Mouse (Mus musculus) MEL (cell line): ENCODE results near the gene Dnah17. TPM values are rescaled to one million over a fixed set of nuclear protein-coding genes. Genes with fewer than 3 reads are reported as not detected.

Experiments
- DNase-seq: peaks from one replicate; pipeline ENCODE4 v3.0.0; 2011; ENCODE audit warnings: low read depth, low spot score
- H3K27ac ChIP-seq: 2 replicates; pipeline ENCODE4 v1.5.1; 2012; ENCODE audit warnings: low read depth, mild to moderate bottlenecking, control low read depth, low read length, moderate library complexity; ENCODE audit not compliant: control insufficient read depth
- H3K27me3 ChIP-seq, 2 experiments: fragments of 150-350 bp in 1 of 2; sonication (generic) in 1 of 2; 2 replicates each; pipeline ENCODE4 v1.6.1; 2012; ENCODE audit warnings: low read length in 2 of 2, mild to moderate bottlenecking in 2 of 2, improper control_type of control experiment in 1 of 2, moderate library complexity in 1 of 2; ENCODE audit not compliant: insufficient read depth in 2 of 2, control insufficient read depth in 1 of 2
- H3K36me3 ChIP-seq, 2 experiments: 2 replicates each; pipeline ENCODE4 v1.6.1; 2012 to 2014; ENCODE audit warnings: low read length in 2 of 2, improper control_type of control experiment in 1 of 2, inconsistent platforms in 1 of 2, mild to moderate bottlenecking in 1 of 2; ENCODE audit not compliant: insufficient read depth in 2 of 2, control insufficient read depth in 1 of 2
- H3K4me1 ChIP-seq, 2 experiments: fragments of 150-350 bp in 1 of 2; sonication (generic) in 1 of 2; 2 replicates each; pipeline ENCODE4 v1.6.1; 2012; ENCODE audit warnings: low read length in 2 of 2, improper control_type of control experiment in 1 of 2, mild to moderate bottlenecking in 1 of 2; ENCODE audit not compliant: insufficient read depth in 2 of 2, control insufficient read depth in 1 of 2
- H3K4me3 ChIP-seq, 2 experiments: fragments of 150-350 bp in 1 of 2; sonication (generic) in 1 of 2; 2 replicates each; pipeline ENCODE4 v1.5.1; 2012; ENCODE audit warnings: low read depth in 2 of 2, low read length in 2 of 2, mild to moderate bottlenecking in 2 of 2, moderate library complexity in 2 of 2, control low read depth in 1 of 2, improper control_type of control experiment in 1 of 2; ENCODE audit not compliant: control insufficient read depth in 1 of 2, insufficient read depth in 1 of 2
- H3K79me2 ChIP-seq: 2 replicates; pipeline ENCODE4 v1.6.1; 2012; ENCODE audit warnings: mild to moderate bottlenecking, low read length, moderate library complexity; ENCODE audit not compliant: control insufficient read depth, poor library complexity, insufficient read depth
- H3K9ac ChIP-seq: 2 replicates; pipeline ENCODE4 v1.6.1; 2012; ENCODE audit warnings: low read depth, mild to moderate bottlenecking, control low read depth, low read length, moderate library complexity; ENCODE audit not compliant: control insufficient read depth, poor library complexity, severe bottlenecking
- H3K9me3 ChIP-seq: fragments of 150-350 bp; sonication (generic); replicated peaks from 2 replicates; pipeline ENCODE4 v1.6.1; 2012; ENCODE audit warnings: mild to moderate bottlenecking, low read length, improper control_type of control experiment, moderate library complexity; ENCODE audit not compliant: insufficient read depth
- CHD1 ChIP-seq: IDR thresholded peaks from 2 replicates; pipeline ENCODE4 v1.6.1; 2012; ENCODE audit warnings: low read depth, mild to moderate bottlenecking, inconsistent platforms, low read length, improper control_type of control experiment
- CHD2 ChIP-seq: IDR thresholded peaks from 2 replicates; pipeline ENCODE4 v1.6.1; 2011; ENCODE audit warnings: low read length, improper control_type of control experiment
- CTCF ChIP-seq, 3 experiments: IDR thresholded peaks in 2 of 3; conservative IDR thresholded peaks in 1 of 3; 2 replicates each; pipeline ENCODE4 v1.5.1; 2011 to 2012; ENCODE audit warnings: low read length in 3 of 3, low read depth in 2 of 3, mild to moderate bottlenecking in 2 of 3, improper control_type of control experiment in 1 of 3, inconsistent platforms in 1 of 3, mixed read lengths in 1 of 3, moderate library complexity in 1 of 3; ENCODE audit not compliant: control insufficient read depth in 1 of 3, insufficient read depth in 1 of 3, poor library complexity in 1 of 3, severe bottlenecking in 1 of 3
- ETS1 ChIP-seq: IDR thresholded peaks from 2 replicates; pipeline ENCODE4 v1.6.1; 2012; ENCODE audit warnings: low read depth, mild to moderate bottlenecking, inconsistent platforms, low read length, improper control_type of control experiment, moderate library complexity
- GABPA ChIP-seq: IDR thresholded peaks from 2 replicates; pipeline ENCODE4 v1.6.1; 2012; ENCODE audit warnings: low read depth, mild to moderate bottlenecking, inconsistent platforms, low read length, improper control_type of control experiment, moderate library complexity
- HCFC1 ChIP-seq: IDR thresholded peaks from 2 replicates; pipeline ENCODE4 v1.6.1; 2012; ENCODE audit warnings: low read depth, mild to moderate bottlenecking, inconsistent platforms, low read length, improper control_type of control experiment, moderate library complexity
- MEF2A ChIP-seq: IDR thresholded peaks from 2 replicates; pipeline ENCODE4 v1.6.1; 2014; ENCODE audit warnings: low read depth, mild to moderate bottlenecking, inconsistent platforms, low read length, improper control_type of control experiment; ENCODE audit not compliant: poor library complexity, insufficient replicate concordance, severe bottlenecking; ENCODE audit errors: extremely low read depth
- MXI1 ChIP-seq: IDR thresholded peaks from 2 replicates; pipeline ENCODE4 v1.6.1; 2011; ENCODE audit warnings: mild to moderate bottlenecking, low read depth, low read length, improper control_type of control experiment
- POLR2A ChIP-seq, 2 experiments: IDR thresholded peaks; 2 replicates each; pipeline ENCODE4 v1.6.1; 2011 to 2012; ENCODE audit warnings: low read length in 2 of 2, mild to moderate bottlenecking in 2 of 2, control low read depth in 1 of 2, improper control_type of control experiment in 1 of 2, low read depth in 1 of 2, moderate library complexity in 1 of 2; ENCODE audit not compliant: control insufficient read depth in 1 of 2, insufficient read depth in 1 of 2, poor library complexity in 1 of 2
- POLR2AphosphoS5 ChIP-seq: IDR thresholded peaks from 2 replicates; pipeline ENCODE4 v1.6.1; 2012; ENCODE audit warnings: low read depth, borderline replicate concordance, mild to moderate bottlenecking, inconsistent platforms, low read length, moderate library complexity, mixed read lengths
- RAD21 ChIP-seq: IDR thresholded peaks from 2 replicates; pipeline ENCODE4 v1.6.1; 2011; ENCODE audit warnings: mild to moderate bottlenecking, low read depth, low read length, improper control_type of control experiment
- TAL1 ChIP-seq: IDR thresholded peaks from 2 replicates; pipeline ENCODE4 v1.6.1; 2012; ENCODE audit warnings: mild to moderate bottlenecking, inconsistent platforms, low read length, moderate library complexity, mixed read lengths
- UBTF ChIP-seq: IDR thresholded peaks from 2 replicates; pipeline ENCODE4 v1.6.1; 2012; ENCODE audit warnings: low read depth, mild to moderate bottlenecking, inconsistent platforms, low read length, improper control_type of control experiment, moderate library complexity, borderline replicate concordance; ENCODE audit not compliant: insufficient read depth
- polyA plus RNA-seq, 2 experiments: library from polyadenylated mRNA; stranded (reverse) in 1 of 2; unstranded in 1 of 2; fragments of >175 nt in 1 of 2; fragments of >200 nt in 1 of 2; gene quantifications; 2 replicates each; pipeline versions ENCODE4 v1.2.1 to v1.2.4; 2012; ENCODE audit warnings: low replicate concordance in 2 of 2, low read depth in 1 of 2; ENCODE audit not compliant: insufficient read length in 2 of 2, insufficient read depth in 1 of 2, missing spikeins in 1 of 2
- total RNA-seq: library from RNA; depleted of rRNA; stranded (reverse); fragments of 300-350 nt; gene quantifications from 2 replicates; pipeline ENCODE4 v1.2.3, GENCODE M21; 2012

The Dnah17 gene
- total and polyA plus RNA-seq, 3 experiments, result 0.04 to 0.21 TPM; not detected in 1

- Histone ChIP-seq H3K36me3 (peaks cover 0 to 10% of the 10 kb centered on the region in 2 experiments; a peak in 2 of 4 replicates), H3K27me3 (no peaks in the 10 kb centered on the region), H3K79me2 (no peaks in the 10 kb centered on the region), H3K4me1 (no peaks in the 10 kb centered on the region), H3K9me3 (no peaks in the 10 kb centered on the region)
- no peak for TF ChIP-seq GABPA
- no peak for TF ChIP-seq CHD1
- no peak for TF ChIP-seq POLR2A (IDR thresholded peaks at IDR 0.05; ENCODE audit: control insufficient read depth in 1 of 2, insufficient read depth in 1 of 2, low read depth in 1 of 2, low read length in 2 of 2, poor library complexity in 1 of 2)
- TF ChIP-seq UBTF, result no peak
- no peak for TF ChIP-seq CTCF (IDR thresholded peaks at IDR 0.05 in 2 of 3, conservative IDR thresholded peaks at IDR 0.05 in 1 of 3; ENCODE audit: control insufficient read depth in 1 of 3, insufficient read depth in 1 of 3, low read depth in 2 of 3, low read length in 3 of 3, poor library complexity in 1 of 3, severe bottlenecking in 1 of 3)
- no peak for TF ChIP-seq MXI1
- TF ChIP-seq RAD21, result no peak
- TF ChIP-seq, all 39 proteins: peak for 0
- no peak overlapping the region for H3K9ac ChIP-seq
- no peak overlapping the region for H3K27ac ChIP-seq
- DNase-seq, result no peak
- H3K4me3 ChIP-seq, result no peak overlapping the region
Measured at GRCm38 (mm10) chr11:118015381-118016145, 114.9 kb downstream of the Dnah17 start.

- DNase-seq, result no peak
- H3K36me3 ChIP-seq, result peaks cover 0 to 10% of the 10 kb centered on the region in 2 experiments; a peak in 1 of 4 replicates
- no peak overlapping the region for H3K27ac ChIP-seq
- no peaks in the 10 kb centered on the region for H3K27me3 ChIP-seq
- no peaks in the 10 kb centered on the region for H3K4me1 ChIP-seq
- no peak overlapping the region for H3K4me3 ChIP-seq
- no peak overlapping the region for H3K9ac ChIP-seq
- H3K79me2 ChIP-seq, result peaks cover 1% of the 10 kb centered on the region; the same call in 1 of the 2 replicates
- H3K9me3 ChIP-seq, result no peaks in the 10 kb centered on the region
- no peak for TF ChIP-seq CHD2
- no peak for TF ChIP-seq POLR2AphosphoS5
- no peak for TF ChIP-seq MEF2A
- TF ChIP-seq HCFC1, result no peak
- no peak for TF ChIP-seq ETS1
- TF ChIP-seq UBTF, result no peak
- TF ChIP-seq TAL1, result no peak
Measured at GRCm38 (mm10) chr11:118014391-118014995, 115.9 kb downstream of the Dnah17 start.
